Mouse (Mus musculus) forebrain, embryonic 15.5 days (tissue): ENCODE data around the gene H2-DMb1. TPM values are rescaled to one million over a fixed set of nuclear protein-coding genes. Genes with fewer than 3 reads are reported as not detected.
"Not testable (repeated sequence)": the region's sequence is repeated elsewhere in the genome, so short reads cannot be mapped to it uniquely, and the experiment has no call there.

Experiments used
- ATAC-seq: fragments of 200-750 bp; cut with Nextera tagmentation; replicated peaks from 2 replicates; pipeline ENCODE4 v1.8.0; 2017; ENCODE audit warnings: mild to moderate bottlenecking, moderate TSS enrichment, moderate library complexity
- H3K27ac ChIP-seq: fragments of 300-500 bp; sonication (generic); replicated peaks from 2 replicates; pipeline ENCODE4 v1.5.1; 2015; ENCODE audit warnings: mild to moderate bottlenecking, inconsistent platforms
- H3K27me3 ChIP-seq: fragments of 300-500 bp; sonication (generic); 2 replicates; pipeline ENCODE4 v1.6.1; 2015; ENCODE audit warnings: inconsistent platforms
- H3K36me3 ChIP-seq: fragments of 300-500 bp; sonication (generic); 2 replicates; pipeline ENCODE4 v1.6.1; 2015; ENCODE audit warnings: mild to moderate bottlenecking, inconsistent platforms
- H3K4me1 ChIP-seq: fragments of 300-500 bp; sonication (generic); 2 replicates; pipeline ENCODE4 v1.6.1; 2015; ENCODE audit warnings: inconsistent platforms
- H3K4me2 ChIP-seq: fragments of 300-500 bp; sonication (generic); replicated peaks from 2 replicates; pipeline ENCODE4 v1.6.1; 2015; ENCODE audit warnings: mild to moderate bottlenecking, inconsistent platforms
- H3K4me3 ChIP-seq: fragments of 300-500 bp; sonication (generic); 2 replicates; pipeline ENCODE4 v1.5.1; 2015; ENCODE audit warnings: mild to moderate bottlenecking, inconsistent platforms
- H3K9ac ChIP-seq: fragments of 300-500 bp; sonication (generic); replicated peaks from 2 replicates; pipeline ENCODE4 v1.6.1; 2015; ENCODE audit warnings: mild to moderate bottlenecking, inconsistent platforms
- H3K9me3 ChIP-seq: fragments of 300-500 bp; sonication (generic); 2 replicates; pipeline ENCODE4 v1.6.1; 2016; ENCODE audit warnings: inconsistent platforms
- WGBS: fragments of 180-500 bp; shearing (Covaris S2); methylation state at CpG from one replicate; pipeline ENCODE4 v1.1.7; 2015; ENCODE audit warnings: mixed read lengths; 5-methylcytosine and 5-hydroxymethylcytosine counted together
- polyA plus RNA-seq: library from polyadenylated mRNA; unstranded; fragments of >200 nt; fragmentation: Nextera tagmentation; extraction: Ambion mirVana; gene quantifications from 2 replicates; pipeline ENCODE4 v1.2.1, GENCODE M21; 2015

The H2-DMb1 gene
- polyA plus RNA-seq, 1 experiment from 2014 or later: 0.88 TPM

- 78% methylated on average over 7 of the region's 7 CpGs for WGBS
These were observed 14.2 kb upstream of the H2-DMb1 start for GRCm38 (mm10) chr17:34138655-34139054.

DNA sequence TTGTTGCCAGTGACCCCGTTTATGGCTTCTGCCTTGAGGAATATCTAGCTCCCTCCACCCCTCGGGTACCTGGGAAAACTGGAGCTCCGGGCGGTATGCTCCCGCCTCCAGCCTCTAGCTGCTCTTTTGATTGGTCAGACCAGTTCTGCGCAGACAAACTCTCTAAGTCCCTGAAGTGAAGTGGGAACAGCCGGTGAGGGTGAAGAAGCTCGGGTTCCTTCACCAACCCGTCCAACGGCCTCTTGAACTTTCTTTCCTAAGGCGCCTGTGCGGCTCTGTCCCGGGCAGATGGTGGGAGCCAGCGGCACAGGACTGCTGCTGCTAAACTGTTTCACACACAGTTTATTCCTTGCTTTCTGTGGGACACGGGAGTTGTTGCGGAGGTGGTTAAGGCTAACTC lies 13.5 kb upstream of the H2-DMb1 start:
- H3K4me3 ChIP-seq: peak overlapping the region; percentile 12; the same call in 1 of the 2 replicates
- H3K36me3 ChIP-seq: no peaks in the 10 kb centered on the region
- WGBS: 1% methylated on average over 16 of the region's 16 CpGs
- peaks cover 17% of the 10 kb centered on the region for H3K4me1 ChIP-seq
- peak overlapping the region; percentile 36 for H3K4me2 ChIP-seq
- no peaks in the 10 kb centered on the region for H3K9me3 ChIP-seq
- H3K27ac ChIP-seq: no peak overlapping the region
- peaks cover 35% of the 10 kb centered on the region for H3K27me3 ChIP-seq
- H3K9ac ChIP-seq: 0 out of 2 replicates have a peak overlapping the region, but pooled peaks have one; percentile 4
- no peak for ATAC-seq

More at GRCm38 (mm10) chr17:34138655-34139054, 14.2 kb upstream of the H2-DMb1 start:
- no peak for ATAC-seq
- no peak overlapping the region for H3K27ac ChIP-seq
- no peak overlapping the region for H3K4me3 ChIP-seq
- no peaks in the 10 kb centered on the region for H3K9me3 ChIP-seq
- H3K9ac ChIP-seq: no peak overlapping the region
- H3K27me3 ChIP-seq: peaks cover 35% of the 10 kb centered on the region
- no peaks in the 10 kb centered on the region for H3K36me3 ChIP-seq
- H3K4me1 ChIP-seq: peaks cover 17% of the 10 kb centered on the region
- no peak overlapping the region for H3K4me2 ChIP-seq

DNA sequence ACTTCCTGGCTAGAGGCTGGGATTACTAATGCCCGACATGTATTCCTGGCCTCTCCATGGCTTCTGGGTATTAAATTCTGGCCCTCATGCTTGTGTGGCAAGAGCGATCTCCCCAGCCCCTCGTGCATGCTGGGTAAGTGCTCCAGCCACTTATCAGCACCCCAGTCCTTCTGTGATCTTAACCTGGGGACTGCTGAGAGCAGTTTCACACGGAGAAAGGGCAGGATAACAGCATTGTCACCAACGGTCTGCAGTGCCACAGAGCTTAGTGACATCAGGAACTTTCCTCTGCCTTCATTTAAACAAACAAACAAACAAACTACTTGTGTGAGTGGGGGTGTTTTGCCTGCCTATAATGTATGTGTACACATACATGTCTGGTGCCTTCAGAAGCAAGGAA lies 12.6 kb upstream of the H2-DMb1 start:
- WGBS: 17% methylated on average over 5 of the region's 5 CpGs
- no peak for ATAC-seq
- H3K4me1 ChIP-seq: peaks cover 17% of the 10 kb centered on the region
- no peak overlapping the region for H3K4me3 ChIP-seq
- no peaks in the 10 kb centered on the region for H3K9me3 ChIP-seq
- H3K9ac ChIP-seq: no peak overlapping the region
- no peak overlapping the region for H3K4me2 ChIP-seq
- H3K36me3 ChIP-seq: no peaks in the 10 kb centered on the region
- no peak overlapping the region for H3K27ac ChIP-seq
- peaks cover 35% of the 10 kb centered on the region for H3K27me3 ChIP-seq

DNA sequence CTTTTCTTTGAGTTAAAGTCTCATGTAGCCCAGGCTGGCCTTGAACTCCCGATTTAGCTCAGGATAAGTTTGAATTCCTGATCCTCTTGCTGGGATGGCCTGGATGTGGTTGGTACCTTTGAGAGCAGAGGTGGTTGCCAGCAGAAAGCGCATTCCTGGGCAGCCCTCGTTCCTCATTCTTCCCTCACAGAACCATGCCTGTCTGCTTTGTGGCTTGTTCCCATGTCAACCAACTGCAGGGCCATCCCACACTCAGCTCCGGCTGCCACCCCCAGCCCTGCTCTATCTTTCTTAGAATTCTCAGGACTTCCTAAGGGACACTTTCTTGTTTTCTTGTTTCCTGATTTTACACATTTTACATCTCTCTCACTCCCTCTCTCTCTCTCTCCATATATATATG lies 11.4 kb upstream of the H2-DMb1 start:
- Histone ChIP-seq H3K27ac (no peak overlapping the region), H3K27me3 (peaks cover 35% of the 10 kb centered on the region), H3K4me2 (no peak overlapping the region), H3K9me3 (no peaks in the 10 kb centered on the region), H3K4me1 (peaks cover 12% of the 10 kb centered on the region), H3K9ac (no peak overlapping the region), H3K36me3 (no peaks in the 10 kb centered on the region), H3K4me3 (no peak overlapping the region)
- ATAC-seq: no peak
- 50% methylated on average over 4 of the region's 4 CpGs for WGBS

DNA sequence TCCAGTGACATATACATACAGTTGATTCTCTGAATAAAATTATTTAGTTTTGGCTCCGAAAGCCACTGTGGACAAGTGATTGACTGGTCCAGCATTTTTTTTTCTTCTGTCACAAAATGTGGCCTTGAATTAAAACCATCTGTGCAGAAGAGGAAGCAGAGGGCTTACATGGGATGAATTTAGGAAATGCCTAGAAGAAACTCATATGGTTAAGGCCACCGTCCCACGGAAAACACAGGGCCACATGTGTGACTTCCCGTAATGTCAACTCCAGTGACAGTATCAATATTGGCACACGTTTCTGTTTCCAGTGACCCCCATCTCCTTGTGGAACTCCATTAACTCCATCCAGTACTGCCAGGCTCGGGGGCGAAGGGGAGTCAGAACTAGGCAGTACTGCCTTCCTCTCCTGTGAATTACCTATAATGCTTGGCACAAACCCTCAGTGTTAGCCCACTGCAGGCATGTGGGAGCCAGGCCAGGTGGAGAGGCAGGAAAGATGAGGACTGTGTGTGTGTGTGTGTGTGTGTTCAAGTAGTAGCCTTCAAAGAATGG lies 10.3 kb upstream of the H2-DMb1 start:
- peaks cover 35% of the 10 kb centered on the region for H3K27me3 ChIP-seq
- no peaks in the 10 kb centered on the region for H3K36me3 ChIP-seq
- no peak overlapping the region for H3K4me3 ChIP-seq
- no peak overlapping the region for H3K4me2 ChIP-seq
- WGBS: 87% methylated on average over 7 of the region's 7 CpGs
- no peak for ATAC-seq
- no peak overlapping the region for H3K27ac ChIP-seq
- H3K9ac ChIP-seq: no peak overlapping the region
- H3K4me1 ChIP-seq: peaks cover 12% of the 10 kb centered on the region
- H3K9me3 ChIP-seq: no peaks in the 10 kb centered on the region

- peaks cover 32% of the 10 kb centered on the region for H3K27me3 ChIP-seq
- H3K27ac ChIP-seq: no peak within 1 kb of the TSS
- peaks cover 12% of the 10 kb centered on the region for H3K4me1 ChIP-seq
- H3K9ac ChIP-seq: no peak within 1 kb of the TSS
- 41% methylated on average over 7 of the region's 7 CpGs for WGBS
- H3K36me3 ChIP-seq: no peaks in the 10 kb centered on the region
- H3K4me2 ChIP-seq: no peak within 1 kb of the TSS
- ATAC-seq: no peak
- H3K9me3 ChIP-seq: no peaks in the 10 kb centered on the region
- H3K4me3 ChIP-seq: no peak within 1 kb of the TSS
These were observed 9.8 kb upstream of the H2-DMb1 start, which contains the start of gene H2-DMb2 for GRCm38 (mm10) chr17:34143033-34143432. Gene H2-DMb2 (plus strand): TSS chr17:34143307.

DNA sequence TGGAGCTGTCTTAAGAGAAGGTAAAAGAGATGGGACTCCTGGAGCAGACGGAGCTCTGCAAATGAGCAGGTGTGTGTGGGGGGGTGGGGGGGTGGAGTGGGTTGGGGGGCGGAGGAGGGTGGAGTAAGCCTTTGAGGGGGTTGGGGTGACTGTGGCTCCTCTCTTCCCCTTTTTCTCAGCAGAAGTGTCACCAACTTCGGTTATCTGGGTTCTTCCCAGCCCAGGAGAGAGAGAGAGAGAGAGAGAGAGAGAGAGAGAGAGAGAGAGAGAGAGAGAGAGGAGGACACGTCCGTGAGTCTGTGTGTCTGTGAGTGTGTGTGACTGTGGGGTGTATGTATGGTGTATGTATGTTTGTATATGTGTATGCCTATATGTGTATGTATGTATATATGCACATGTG lies 9.4 kb upstream of the H2-DMb1 start:
- Histone ChIP-seq H3K4me2 (no peak overlapping the region), H3K4me1 (peaks cover 12% of the 10 kb centered on the region), H3K27ac (no peak overlapping the region), H3K27me3 (peaks cover 28% of the 10 kb centered on the region), H3K9ac (no peak overlapping the region), H3K9me3 (no peaks in the 10 kb centered on the region), H3K4me3 (no peak overlapping the region), H3K36me3 (no peaks in the 10 kb centered on the region)
- ATAC-seq: no peak
- WGBS: 71% methylated on average over 4 of the region's 5 CpGs

DNA sequence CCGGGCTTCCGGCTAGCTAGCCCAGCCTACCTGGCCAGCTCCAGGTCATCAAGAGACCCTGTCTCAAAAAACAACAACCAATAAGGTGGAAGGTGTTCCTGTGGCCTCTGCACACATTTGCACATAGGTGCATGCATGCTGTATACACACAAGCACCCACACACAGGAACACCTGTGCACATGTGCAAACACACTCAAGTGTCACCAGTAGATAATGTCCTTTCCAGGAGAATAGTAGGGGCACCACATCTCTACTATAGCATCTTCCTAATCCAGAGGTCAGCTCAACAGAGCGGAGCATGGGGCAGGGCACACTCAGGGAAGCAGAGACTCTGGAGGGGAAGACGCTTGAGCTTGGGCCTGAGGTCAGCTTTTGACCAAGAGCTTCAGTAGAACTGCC lies 8.7 kb upstream of the H2-DMb1 start:
- Histone ChIP-seq H3K27me3 (peaks cover 20% of the 10 kb centered on the region), H3K4me1 (peaks cover 10% of the 10 kb centered on the region)
- 86% methylated on average over 4 of the region's 4 CpGs for WGBS
- not testable (repeated sequence) for H3K9ac ChIP-seq, H3K9me3 ChIP-seq, H3K27ac ChIP-seq, H3K4me3 ChIP-seq, ATAC-seq, H3K36me3 ChIP-seq, H3K4me2 ChIP-seq

DNA sequence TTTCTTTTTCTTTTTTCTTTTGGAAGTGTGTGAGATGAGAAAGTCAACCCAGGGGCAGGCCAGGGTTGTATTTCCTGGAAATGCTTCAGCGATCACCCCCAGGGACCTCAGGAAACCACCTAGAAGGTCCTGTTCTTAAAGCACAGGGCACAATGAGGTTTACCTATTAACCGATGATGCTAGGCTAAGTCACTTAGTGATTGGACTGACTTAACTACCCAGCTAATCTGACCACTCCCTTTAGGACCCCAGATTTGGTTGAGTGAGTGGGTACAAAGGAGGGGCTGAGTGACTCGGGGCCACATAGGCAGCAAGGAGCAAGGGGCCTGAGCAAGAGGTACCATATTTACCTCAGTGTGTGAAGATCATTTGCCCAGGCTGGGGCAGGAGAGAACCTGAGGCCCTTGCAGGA lies 7.9 kb upstream of the H2-DMb1 start:
- Histone ChIP-seq H3K9ac (no peak overlapping the region), H3K27me3 (peaks cover 13% of the 10 kb centered on the region), H3K4me2 (no peak overlapping the region), H3K27ac (no peak overlapping the region), H3K4me1 (peaks cover 3% of the 10 kb centered on the region), H3K4me3 (no peak overlapping the region), H3K36me3 (no peaks in the 10 kb centered on the region), H3K9me3 (no peaks in the 10 kb centered on the region)
- no peak for ATAC-seq
- WGBS: 66% methylated on average over 3 of the region's 3 CpGs

- H3K9ac ChIP-seq: no peak overlapping the region
- H3K27ac ChIP-seq: no peak overlapping the region
- 64% methylated on average over 5 of the region's 5 CpGs for WGBS
- H3K4me3 ChIP-seq: no peak overlapping the region
- H3K27me3 ChIP-seq: no peaks in the 10 kb centered on the region
- no peak for ATAC-seq
- no peaks in the 10 kb centered on the region for H3K4me1 ChIP-seq
- no peaks in the 10 kb centered on the region for H3K9me3 ChIP-seq
- no peaks in the 10 kb centered on the region for H3K36me3 ChIP-seq
- no peak overlapping the region for H3K4me2 ChIP-seq
These were observed 2.7 kb downstream of the H2-DMb1 start for GRCm38 (mm10) chr17:34155534-34155933.

DNA sequence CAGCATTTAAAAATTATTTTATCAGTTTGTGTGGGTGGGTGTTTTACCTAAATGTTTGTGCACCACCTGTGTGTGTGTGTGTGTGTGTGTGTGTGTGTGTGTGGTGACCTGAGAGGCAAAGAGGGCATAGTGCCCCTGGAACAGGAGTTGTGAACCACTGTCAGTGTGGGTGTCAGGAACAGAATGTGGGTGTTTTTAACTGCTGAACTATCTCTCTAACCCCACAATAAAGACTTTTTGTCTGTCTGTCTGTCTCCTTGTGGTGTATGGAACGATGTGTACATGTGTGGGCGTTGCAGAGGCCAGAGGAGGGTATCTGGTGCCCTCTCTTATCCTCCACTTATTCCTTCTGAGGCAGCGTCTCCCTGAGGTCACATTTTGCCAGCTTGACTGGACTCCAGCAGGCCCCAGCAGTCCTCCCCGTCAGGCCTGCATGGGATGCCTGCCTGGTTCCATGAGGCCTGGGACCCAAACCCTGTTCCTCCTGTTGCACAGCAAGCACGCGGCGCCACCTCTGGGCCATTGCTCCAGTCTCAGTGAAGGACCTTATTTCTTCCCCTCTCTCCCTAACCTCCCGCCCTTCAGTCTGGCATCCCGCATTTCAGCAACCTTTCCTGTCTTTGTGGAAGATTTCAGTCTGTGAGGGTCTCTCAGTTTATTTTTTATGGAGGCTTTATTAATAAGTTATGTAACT lies 11.5 kb downstream of the H2-DMb1 start:
- no peaks in the 10 kb centered on the region for H3K27me3 ChIP-seq
- WGBS: 43% methylated on average over 9 of the region's 9 CpGs
- H3K4me3 ChIP-seq: no peak overlapping the region
- no peaks in the 10 kb centered on the region for H3K9me3 ChIP-seq
- no peak overlapping the region for H3K27ac ChIP-seq
- no peaks in the 10 kb centered on the region for H3K4me1 ChIP-seq
- no peak overlapping the region for H3K9ac ChIP-seq
- H3K4me2 ChIP-seq: no peak overlapping the region
- H3K36me3 ChIP-seq: no peaks in the 10 kb centered on the region
- no peak for ATAC-seq

- 82% methylated on average over 6 of the region's 6 CpGs for WGBS
- Histone ChIP-seq H3K27me3 (no peaks in the 10 kb centered on the region), H3K27ac (no peak overlapping the region), H3K36me3 (no peaks in the 10 kb centered on the region), H3K9ac (no peak overlapping the region), H3K4me3 (no peak overlapping the region), H3K4me1 (no peaks in the 10 kb centered on the region), H3K9me3 (no peaks in the 10 kb centered on the region), H3K4me2 (no peak overlapping the region)
- ATAC-seq: no peak
These were observed 12.3 kb downstream of the H2-DMb1 start for GRCm38 (mm10) chr17:34165033-34165730.
